Mouse (Mus musculus): Measurements from ENCODE around the gene Osm.

GRCm38 (mm10) chr11:4271544-4271943, 35.3 kb downstream of the Osm start:
- no peak for TF ChIP-seq CTCF (IDR thresholded peaks at IDR 0.05; ENCODE audit: low read depth, low read length)
- TF ChIP-seq POLR2A (IDR thresholded peaks at IDR 0.05; ENCODE audit: insufficient read depth, low read length) = no peak
- no peak for TF ChIP-seq EP300 (IDR thresholded peaks at IDR 0.05; ENCODE audit: insufficient read depth, low read depth, low read length)

All from ES-Bruce4 (cell line).